Mouse (Mus musculus) cortical plate, adult 2 months (tissue): Measurements from ENCODE around the gene H60b.
"Not testable (repeated sequence)": the region's sequence is repeated elsewhere in the genome, so short reads cannot be mapped to it uniquely, and the experiment has no call there.

Source experiments
- CTCF ChIP-seq: fragments of 200-500 bp; IDR thresholded peaks from 2 replicates; pipeline ENCODE4 v1.5.1; 2011; ENCODE audit warnings: mild to moderate bottlenecking, control low read depth, low read length; ENCODE audit not compliant: insufficient read depth; ENCODE audit errors: extremely low read depth
- POLR2A ChIP-seq: fragments of 200-500 bp; IDR thresholded peaks from 2 replicates; pipeline ENCODE4 v1.6.1; 2011; ENCODE audit warnings: mild to moderate bottlenecking, low read length, control low read depth; ENCODE audit not compliant: insufficient read depth; ENCODE audit errors: extremely low read depth

DNA sequence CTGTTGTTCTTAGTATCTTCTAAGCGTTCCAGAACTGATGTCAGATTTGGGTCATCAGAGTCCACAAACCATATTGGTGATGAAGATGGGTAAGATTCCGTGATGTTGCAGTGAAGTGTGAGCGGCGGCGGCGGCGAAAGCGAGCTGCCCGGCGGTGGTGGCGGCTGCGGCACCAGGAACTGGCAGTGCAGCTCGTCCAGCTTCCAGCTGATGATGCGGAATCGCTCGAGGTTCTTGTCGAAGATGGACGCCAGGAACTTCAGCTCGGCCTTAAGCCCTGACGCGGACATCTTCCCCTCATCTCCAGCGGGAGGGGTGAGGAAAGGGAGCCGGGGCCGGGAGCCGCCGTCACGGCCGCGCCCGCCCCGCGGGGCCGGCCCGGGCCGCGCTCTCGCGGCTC lies 4.3 kb upstream of the H60b start:
- TF ChIP-seq CTCF, POLR2A: not testable (repeated sequence)
